Comparison of ENCODE assay signal across 30 mouse cellular contexts in genomic region chr14:105813097-105813496, GRCm38 (mm10).
"Had no signal": no experiment of that assay in that cellular context is flagged by ENCODE, and none has a peak within 500 bp of the region (broad histone marks: within the 10 kb centered on the region; RNA-seq: fewer than 3 reads in every experiment).

No protein-coding gene starts in this region.

- H3K4me3 ChIP-seq: left cerebral cortex, adult 2 months; limb, embryonic 10.5 days; limb, embryonic 12.5 days; limb, embryonic 13.5 days; limb, embryonic 15.5 days; liver, embryonic 12.5 days; liver, embryonic 13.5 days; liver, embryonic 15.5 days; lung, embryonic 15.5 days; megakaryocyte, embryonic 14.5 days; midbrain, embryonic 10.5 days; midbrain, embryonic 12.5 days; midbrain, embryonic 13.5 days; myocyte; neural tube, embryonic 12.5 days had no signal

- H3K27ac ChIP-seq: left cerebral cortex, adult 2 months; limb, embryonic 10.5 days; limb, embryonic 12.5 days; limb, embryonic 13.5 days; limb, embryonic 15.5 days; liver, embryonic 12.5 days; liver, embryonic 13.5 days; liver, embryonic 14.5 days; liver, embryonic 15.5 days; lung, embryonic 15.5 days; midbrain, embryonic 10.5 days; midbrain, embryonic 12.5 days; midbrain, embryonic 13.5 days; neural tube, embryonic 12.5 days had no signal

- DNase-seq: left cerebral cortex, postnatal 4 days; liver; liver, embryonic 13.5 days; liver, postnatal 0 days; lung, adult 18-20 months; lung, adult 2 months; lung, embryonic 14.5 days; lung, postnatal 10 days; lung, postnatal 14 days; lung, postnatal 36 days; lung, postnatal 4 days; midbrain, embryonic 14.5 days had no signal

- H3K4me1 ChIP-seq: liver, embryonic 12.5 days; liver, embryonic 13.5 days; liver, embryonic 15.5 days; neural tube, embryonic 12.5 days had no signal

- H3K9me3 ChIP-seq: limb, embryonic 10.5 days; limb, embryonic 12.5 days; limb, embryonic 13.5 days; limb, embryonic 15.5 days; liver, embryonic 12.5 days; liver, embryonic 13.5 days; liver, embryonic 15.5 days; lung, embryonic 15.5 days; midbrain, embryonic 10.5 days; midbrain, embryonic 12.5 days; midbrain, embryonic 13.5 days; neural tube, embryonic 12.5 days had no signal

- H3K4me2 ChIP-seq: limb, embryonic 12.5 days; limb, embryonic 13.5 days; limb, embryonic 15.5 days; liver, embryonic 11.5 days; liver, embryonic 12.5 days; liver, embryonic 13.5 days; liver, embryonic 15.5 days; lung, embryonic 14.5 days; lung, embryonic 15.5 days; midbrain, embryonic 12.5 days; midbrain, embryonic 13.5 days; neural tube, embryonic 12.5 days had no signal

- ATAC-seq: liver, embryonic 12.5 days; liver, postnatal 0 days; lung, postnatal 0 days; midbrain, embryonic 13.5 days; midbrain, embryonic 16.5 days had no signal

- H3K36me3 ChIP-seq: limb, embryonic 10.5 days; limb, embryonic 12.5 days; limb, embryonic 13.5 days; limb, embryonic 15.5 days; liver, embryonic 12.5 days; liver, embryonic 13.5 days; liver, embryonic 15.5 days; lung, embryonic 15.5 days; midbrain, embryonic 10.5 days; midbrain, embryonic 12.5 days; midbrain, embryonic 13.5 days; neural tube, embryonic 12.5 days had no signal

- H3K27me3 ChIP-seq: limb, embryonic 12.5 days; limb, embryonic 13.5 days; limb, embryonic 15.5 days; liver, embryonic 13.5 days; liver, embryonic 15.5 days; lung, embryonic 15.5 days; megakaryocyte, embryonic 14.5 days; midbrain, embryonic 12.5 days; midbrain, embryonic 13.5 days; neural tube, embryonic 12.5 days had no signal

- H3K9ac ChIP-seq: limb, embryonic 12.5 days; limb, embryonic 13.5 days; limb, embryonic 15.5 days; liver, embryonic 12.5 days; liver, embryonic 13.5 days; liver, embryonic 14.5 days; liver, embryonic 15.5 days; liver, postnatal 0 days; lung, embryonic 14.5 days; lung, embryonic 15.5 days; midbrain, embryonic 12.5 days; midbrain, embryonic 13.5 days; neural tube, embryonic 12.5 days had no signal
